Mouse (Mus musculus) forelimb bud, embryonic 11.5 days (tissue): ENCODE measurements around the gene Rab44.
"Not testable (repeated sequence)": the region's sequence is repeated elsewhere in the genome, so short reads cannot be mapped to it uniquely, and the experiment has no call there.

Experiments
- DNase-seq: peaks from one replicate; pipeline ENCODE4 v3.0.0-alpha.2; 2012; ENCODE audit warnings: low read depth, low spot score

Gene Rab44

GRCm38 (mm10) chr17:29113591-29114352, at the start of gene Rab44:
TSS of gene Rab44 (plus strand) at chr17:29114145.
- DNase-seq, result no peak

GRCm38 (mm10) chr17:29065245-29065940, 48.6 kb upstream of the Rab44 start:
- no peak for DNase-seq

- no peak for DNase-seq
These were observed 48.0 kb upstream of the Rab44 start for GRCm38 (mm10) chr17:29065971-29066370.

GRCm38 (mm10) chr17:29067416-29067815, 46.5 kb upstream of the Rab44 start:
- not testable (repeated sequence) for DNase-seq

GRCm38 (mm10) chr17:29067847-29068246, 46.1 kb upstream of the Rab44 start:
- DNase-seq, result no peak

- no peak for DNase-seq
These were observed 44.9 kb upstream of the Rab44 start for GRCm38 (mm10) chr17:29069063-29069462.

GRCm38 (mm10) chr17:29071820-29072219, 42.1 kb upstream of the Rab44 start:
- no peak for DNase-seq

- no peak for DNase-seq
These were observed 41.1 kb upstream of the Rab44 start for GRCm38 (mm10) chr17:29072701-29073307.

- no peak for DNase-seq
These were observed 40.6 kb upstream of the Rab44 start for GRCm38 (mm10) chr17:29073313-29073712.

- no peak for DNase-seq
These were observed 39.9 kb upstream of the Rab44 start for GRCm38 (mm10) chr17:29074085-29074484.

GRCm38 (mm10) chr17:29076235-29076634, 37.7 kb upstream of the Rab44 start:
- DNase-seq, result no peak

GRCm38 (mm10) chr17:29077786-29078509, 36.0 kb upstream of the Rab44 start:
- no peak for DNase-seq

- DNase-seq, result no peak
These were observed 35.2 kb upstream of the Rab44 start for GRCm38 (mm10) chr17:29078519-29079383.

GRCm38 (mm10) chr17:29080758-29081617, 33.0 kb upstream of the Rab44 start:
- DNase-seq, result no peak

GRCm38 (mm10) chr17:29081618-29082381, 32.1 kb upstream of the Rab44 start:
- no peak for DNase-seq

- DNase-seq, result no peak
These were observed 30.4 kb upstream of the Rab44 start for GRCm38 (mm10) chr17:29083586-29083985.

GRCm38 (mm10) chr17:29084656-29085055, 29.3 kb upstream of the Rab44 start:
- no peak for DNase-seq

GRCm38 (mm10) chr17:29085266-29085665, 28.7 kb upstream of the Rab44 start:
- DNase-seq, result no peak

- DNase-seq, result no peak
These were observed 27.0 kb upstream of the Rab44 start for GRCm38 (mm10) chr17:29086916-29087315.
